Mouse (Mus musculus) liver, embryonic 14.5 days (tissue): ENCODE data around the gene Ick.

Source experiments
- CTCF ChIP-seq: IDR thresholded peaks from 2 replicates; pipeline ENCODE4 v1.5.1; 2016; ENCODE audit warnings: antibody characterized with exemption, low read depth, control low read depth
- EP300 ChIP-seq: IDR thresholded peaks from 2 replicates; pipeline ENCODE4 v1.6.1; 2016; ENCODE audit warnings: antibody characterized with exemption, low read depth

GRCm38 (mm10) chr9:78070496-78070895 lies 38.5 kb upstream of the Ick start:
- TF ChIP-seq CTCF (no peak), EP300 (no peak)
